Mouse (Mus musculus) liver, postnatal 0 days (tissue): Measurements from ENCODE around the gene Mcat. TPM values are rescaled to one million over a fixed set of nuclear protein-coding genes. Genes with fewer than 3 reads are reported as not detected.

Experiments
- ATAC-seq: fragments of 200-750 bp; cut with Nextera tagmentation; 2 replicates; pipeline ENCODE4 v1.8.0; 2017; ENCODE audit warnings: mild to moderate bottlenecking, moderate library complexity
- DNase-seq: peaks from one replicate; pipeline ENCODE4 v3.0.0-alpha.2; 2016
- H3K27ac ChIP-seq: fragments of 300-500 bp; sonication (generic); 2 replicates; pipeline ENCODE4 v1.5.1; 2014; ENCODE audit warnings: antibody characterized with exemption, moderate library complexity, mild to moderate bottlenecking, low read depth
- H3K27me3 ChIP-seq: fragments of 300-500 bp; sonication (generic); 2 replicates; pipeline ENCODE4 v1.6.1; 2014; ENCODE audit warnings: low read length, control low read depth, mixed read lengths; ENCODE audit not compliant: insufficient read depth
- H3K36me3 ChIP-seq: fragments of 300-500 bp; sonication (generic); replicated peaks from 2 replicates; pipeline ENCODE4 v1.6.1; 2014; ENCODE audit warnings: mild to moderate bottlenecking, control low read depth, low read length, moderate library complexity, mixed read lengths; ENCODE audit not compliant: insufficient read depth
- H3K4me1 ChIP-seq: fragments of 300-500 bp; sonication (generic); 2 replicates; pipeline ENCODE4 v1.6.1; 2014; ENCODE audit warnings: antibody characterized with exemption, mild to moderate bottlenecking, control low read depth; ENCODE audit not compliant: insufficient read depth
- H3K4me2 ChIP-seq: fragments of 300-500 bp; sonication (generic); 2 replicates; pipeline ENCODE4 v1.6.1; 2014; ENCODE audit warnings: low read depth, mild to moderate bottlenecking, low read length, moderate library complexity, mixed read lengths
- H3K4me3 ChIP-seq: fragments of 300-500 bp; sonication (generic); 2 replicates; pipeline ENCODE4 v1.5.1; 2014; ENCODE audit warnings: low read depth, low read length
- H3K9ac ChIP-seq: fragments of 300-500 bp; sonication (generic); replicated peaks from 2 replicates; pipeline ENCODE4 v1.6.1; 2014; ENCODE audit warnings: mild to moderate bottlenecking, moderate library complexity
- H3K9me3 ChIP-seq: fragments of 300-500 bp; sonication (generic); 2 replicates; pipeline ENCODE4 v1.6.1; 2016; ENCODE audit warnings: mild to moderate bottlenecking, control low read depth, low read length, mixed read lengths
- CTCF ChIP-seq: sonication (generic); IDR thresholded peaks from 2 replicates; pipeline ENCODE4 v1.5.1; 2016; ENCODE audit warnings: antibody characterized with exemption, low read depth
- EP300 ChIP-seq: IDR thresholded peaks from 2 replicates; pipeline ENCODE4 v1.6.1; 2016; ENCODE audit warnings: antibody characterized with exemption, low read depth, mild to moderate bottlenecking
- WGBS: fragments of 180-500 bp; shearing (Covaris S2); extraction: QIAGEN DNeasy Blood & Tissue Kit; methylation state at CpG from one replicate; pipeline ENCODE4 v1.1.7; 2014; ENCODE audit not compliant: insufficient replicate concordance; 5-methylcytosine and 5-hydroxymethylcytosine counted together
- polyA plus RNA-seq: library from polyadenylated mRNA; unstranded; fragments of >200 nt; fragmentation: Nextera tagmentation; extraction: Ambion mirVana; gene quantifications from 2 replicates; pipeline ENCODE4 v1.2.1, GENCODE M21; 2015

Gene Mcat
- polyA plus RNA-seq, 1 experiment from 2014 or later, result 20.0 TPM

DNA sequence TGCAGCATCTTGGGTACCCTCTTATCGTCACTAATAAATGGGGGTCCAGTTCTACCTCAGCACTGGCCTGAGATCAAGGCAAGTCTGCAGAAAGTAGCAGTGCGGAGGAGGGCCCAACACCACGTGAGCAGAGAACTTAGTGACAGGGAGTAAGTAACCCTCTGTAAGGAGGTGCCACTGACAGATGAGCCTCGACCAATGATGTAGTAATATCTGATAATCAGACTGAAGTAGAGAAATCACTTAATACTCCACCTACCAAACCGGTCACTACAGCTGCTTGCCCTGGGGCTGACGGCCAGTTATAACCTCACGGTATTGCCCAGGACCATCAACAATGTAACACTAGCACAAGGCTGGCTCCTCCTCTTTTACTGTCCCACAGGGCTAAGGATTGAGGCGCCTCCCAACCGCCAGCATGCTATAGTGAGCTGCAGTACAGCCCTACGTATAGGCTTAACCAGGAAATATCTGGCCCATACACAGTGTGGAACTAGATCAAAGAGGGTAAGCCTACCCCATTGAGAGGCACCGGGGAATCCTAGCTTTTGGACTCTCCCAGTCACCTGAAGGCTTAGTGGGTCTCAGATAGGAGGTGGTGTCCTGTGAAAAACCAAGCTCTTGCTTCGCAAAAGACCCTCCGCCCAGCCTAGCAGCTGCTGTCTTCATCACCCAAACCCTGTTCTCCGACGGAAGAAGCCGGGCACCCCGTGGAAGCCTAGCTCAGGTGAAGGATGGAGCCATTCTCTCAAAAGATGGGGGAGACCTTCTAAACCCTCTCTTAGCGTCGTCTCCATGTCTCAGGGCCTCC is 30.3 kb upstream of the Mcat start:
- Histone ChIP-seq H3K27me3 (no peaks in the 10 kb centered on the region), H3K27ac (peak overlapping the region; percentile 99), H3K36me3 (no peaks in the 10 kb centered on the region), H3K4me3 (peak overlapping the region; percentile 65), H3K9ac (peak overlapping the region; percentile 78), H3K9me3 (no peaks in the 10 kb centered on the region), H3K4me1 (peaks cover 22% of the 10 kb centered on the region), H3K4me2 (peak overlapping the region; percentile 77)
- DNase-seq (peak; percentile 58), ATAC-seq (peak; percentile 59)
- TF ChIP-seq CTCF (no peak), EP300 (no peak)
- 17% methylated on average over 19 of the region's 19 CpGs for WGBS

DNA sequence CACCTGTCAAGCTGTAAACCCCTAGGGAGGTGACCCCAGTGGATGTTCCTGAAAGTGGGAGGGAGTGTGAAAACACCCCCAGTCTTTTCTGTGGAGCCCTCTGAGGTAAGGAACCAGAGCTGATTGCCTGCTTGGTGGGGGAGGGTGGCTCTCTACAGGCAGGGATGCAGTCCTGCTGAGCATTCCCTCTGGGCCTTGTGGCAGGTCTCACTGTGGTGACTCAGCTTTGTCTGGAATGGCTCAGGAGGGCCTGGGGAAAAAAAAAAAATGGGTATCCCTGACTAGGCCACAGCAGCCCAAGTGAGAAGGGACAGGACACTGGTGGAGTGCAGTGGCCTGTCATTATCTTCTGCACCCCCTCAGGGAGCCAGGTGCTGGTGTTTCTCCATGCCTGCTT is 29.6 kb upstream of the Mcat start:
- Histone ChIP-seq H3K9me3 (no peaks in the 10 kb centered on the region), H3K4me3 (peak overlapping the region; percentile 65), H3K9ac (peak overlapping the region; percentile 78), H3K4me2 (peak overlapping the region; percentile 77), H3K4me1 (peaks cover 22% of the 10 kb centered on the region), H3K27ac (peak overlapping the region; percentile 99), H3K36me3 (peaks cover 5% of the 10 kb centered on the region; the same call in 1 of the 2 replicates), H3K27me3 (no peaks in the 10 kb centered on the region)
- ATAC-seq (0 out of 2 replicates have a peak, but pooled peaks have one; percentile 22), DNase-seq (no peak)
- TF ChIP-seq CTCF, result no peak
- TF ChIP-seq EP300, result no peak

- peak overlapping the region; percentile 65 for H3K4me3 ChIP-seq
- H3K9ac ChIP-seq, result peak overlapping the region; percentile 78
- H3K4me1 ChIP-seq, result peaks cover 22% of the 10 kb centered on the region
- DNase-seq (peak; percentile 50), ATAC-seq (peak; percentile 66)
- TF ChIP-seq EP300 (peak; percentile 61), CTCF (no peak)
- 40% methylated on average over 8 of the region's 8 CpGs for WGBS
- no peaks in the 10 kb centered on the region for H3K27me3 ChIP-seq
- peak overlapping the region; percentile 77 for H3K4me2 ChIP-seq
- peaks cover 7% of the 10 kb centered on the region; the same call in 1 of the 2 replicates for H3K36me3 ChIP-seq
- peak overlapping the region; percentile 99 for H3K27ac ChIP-seq
- no peaks in the 10 kb centered on the region for H3K9me3 ChIP-seq
Observed at GRCm38 (mm10) chr15:83592260-83593188, 28.9 kb upstream of the Mcat start.

- H3K27ac ChIP-seq, result peak overlapping the region; percentile 99
- H3K9me3 ChIP-seq, result no peaks in the 10 kb centered on the region
- ATAC-seq, result no peak
- H3K4me3 ChIP-seq, result peak overlapping the region; percentile 65
- H3K4me2 ChIP-seq, result peak overlapping the region; percentile 77
- no peak for TF ChIP-seq CTCF
- no peak for TF ChIP-seq EP300
- no peaks in the 10 kb centered on the region for H3K27me3 ChIP-seq
- peaks cover 22% of the 10 kb centered on the region for H3K4me1 ChIP-seq
- no peak for DNase-seq
- peaks cover 13% of the 10 kb centered on the region for H3K36me3 ChIP-seq
- peak overlapping the region; percentile 78 for H3K9ac ChIP-seq
- WGBS, result 68% methylated on average over 6 of the region's 6 CpGs
Observed at GRCm38 (mm10) chr15:83591758-83592157, 28.2 kb upstream of the Mcat start.

- H3K4me2 ChIP-seq, result 0 out of 2 replicates have a peak overlapping the region, but pooled peaks have one; percentile 77
- H3K9me3 ChIP-seq, result peaks cover 5% of the 10 kb centered on the region; the same call in 1 of the 2 replicates
- H3K36me3 ChIP-seq, result peaks cover 22% of the 10 kb centered on the region
- H3K27ac ChIP-seq, result no peak overlapping the region; the same call in 1 of the 2 replicates
- no peak for ATAC-seq
- no peak for DNase-seq
- TF ChIP-seq CTCF, result no peak
- TF ChIP-seq EP300, result no peak
- H3K27me3 ChIP-seq, result no peaks in the 10 kb centered on the region
- H3K4me3 ChIP-seq, result no peak overlapping the region
- peaks cover 22% of the 10 kb centered on the region for H3K4me1 ChIP-seq
- H3K9ac ChIP-seq, result no peak overlapping the region
- WGBS, result 87% methylated on average over 4 of the region's 4 CpGs
Observed at GRCm38 (mm10) chr15:83590841-83591240, 27.3 kb upstream of the Mcat start.
